Mouse (Mus musculus) embryo, embryonic 10.5 days (tissue): ENCODE results near the gene Spop.

ENCODE experiments used
- DNase-seq: peaks from one replicate; pipeline ENCODE4 v3.0.0-alpha.2; 2015; ENCODE audit warnings: low spot score

The Spop gene

DNA sequence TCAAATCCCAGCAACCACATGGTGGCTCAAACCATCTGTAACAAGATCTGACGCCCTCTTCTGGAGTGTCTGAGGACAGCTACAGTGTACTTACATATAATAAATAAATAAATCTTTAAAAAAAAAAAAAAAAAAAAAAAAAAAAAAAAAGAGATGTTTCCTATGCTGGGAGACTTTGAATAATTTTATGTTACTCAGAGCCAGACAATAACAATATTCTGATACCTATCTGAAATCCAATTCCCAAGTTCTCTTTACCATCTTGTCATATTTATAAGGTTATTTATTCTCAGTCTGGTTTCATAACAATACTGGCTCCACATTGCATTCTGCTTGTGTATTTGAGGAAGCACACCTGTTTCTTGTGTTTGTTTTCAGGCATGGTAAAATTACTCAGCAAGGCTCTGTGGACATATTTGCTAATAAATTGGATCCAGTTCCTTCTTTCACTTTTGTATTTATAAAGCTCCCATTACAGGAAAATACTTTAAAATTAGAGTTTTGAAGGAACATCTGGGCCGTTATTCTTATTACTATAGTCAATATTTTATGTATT, 7.1 kb downstream of the Spop start:
- DNase-seq, result no peak

DNA sequence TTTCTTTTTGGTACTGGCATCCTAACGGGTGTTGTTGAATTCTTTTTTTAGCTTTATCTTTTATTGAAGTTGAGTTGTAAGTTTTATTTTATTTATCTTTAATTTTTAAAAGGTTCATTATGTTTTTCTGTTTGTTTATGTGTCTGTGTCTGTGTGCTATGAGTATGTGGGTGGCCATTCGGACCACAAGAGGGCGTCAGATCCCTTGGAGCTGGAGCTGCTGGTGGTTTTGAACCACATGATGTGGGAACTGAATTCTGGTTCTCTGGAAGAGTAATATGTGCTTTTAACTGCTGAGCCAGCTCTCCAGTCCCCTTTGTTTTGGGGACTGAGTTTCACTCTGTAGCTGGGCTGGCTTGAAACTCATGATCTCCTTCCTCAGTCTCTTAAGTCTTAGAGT, 9.6 kb downstream of the Spop start:
- no peak for DNase-seq

DNA sequence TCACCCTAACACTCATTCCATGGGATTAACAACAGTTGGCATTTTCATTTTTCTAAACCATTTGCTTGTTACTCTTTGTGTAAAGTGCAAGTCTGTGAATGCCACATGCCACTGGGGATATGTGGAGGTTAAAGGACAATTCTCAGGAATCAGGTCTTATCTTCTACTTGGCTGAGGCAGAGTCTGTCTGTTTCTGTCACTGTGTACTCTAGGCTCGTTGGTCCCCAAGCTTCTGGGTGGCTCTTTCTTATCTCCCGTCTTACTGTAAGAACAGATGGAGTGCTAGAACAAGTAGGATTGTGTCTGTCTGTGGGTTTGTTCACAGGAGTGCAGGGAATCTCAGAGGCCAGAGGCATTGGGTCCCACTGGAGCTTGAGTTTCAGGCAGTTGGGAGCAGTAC, 17.5 kb downstream of the Spop start:
- no peak for DNase-seq

GRCm38 (mm10) chr11:95432194-95432593, 18.3 kb downstream of the Spop start:
- peak; percentile 51 for DNase-seq

DNA sequence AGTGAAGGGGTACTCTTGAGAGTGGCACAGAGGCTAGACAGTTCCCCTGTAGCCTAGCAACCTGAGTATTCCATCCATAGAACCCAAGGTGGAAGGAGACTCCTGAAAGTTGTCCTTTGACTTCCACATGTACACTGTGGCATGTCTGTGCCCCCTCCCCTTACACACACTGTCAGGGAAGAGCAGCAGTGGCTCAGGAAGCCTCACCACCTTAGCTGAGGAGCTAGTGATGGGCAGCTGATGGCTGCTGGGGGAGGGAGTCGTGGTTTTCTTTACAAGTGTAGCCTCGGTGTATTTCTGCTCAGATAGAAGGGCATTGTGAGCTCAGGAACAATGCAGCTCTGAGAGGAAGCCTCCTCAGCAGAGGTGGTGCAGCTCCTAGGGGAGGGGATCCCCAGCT, 31.5 kb downstream of the Spop start:
- DNase-seq, result no peak

DNA sequence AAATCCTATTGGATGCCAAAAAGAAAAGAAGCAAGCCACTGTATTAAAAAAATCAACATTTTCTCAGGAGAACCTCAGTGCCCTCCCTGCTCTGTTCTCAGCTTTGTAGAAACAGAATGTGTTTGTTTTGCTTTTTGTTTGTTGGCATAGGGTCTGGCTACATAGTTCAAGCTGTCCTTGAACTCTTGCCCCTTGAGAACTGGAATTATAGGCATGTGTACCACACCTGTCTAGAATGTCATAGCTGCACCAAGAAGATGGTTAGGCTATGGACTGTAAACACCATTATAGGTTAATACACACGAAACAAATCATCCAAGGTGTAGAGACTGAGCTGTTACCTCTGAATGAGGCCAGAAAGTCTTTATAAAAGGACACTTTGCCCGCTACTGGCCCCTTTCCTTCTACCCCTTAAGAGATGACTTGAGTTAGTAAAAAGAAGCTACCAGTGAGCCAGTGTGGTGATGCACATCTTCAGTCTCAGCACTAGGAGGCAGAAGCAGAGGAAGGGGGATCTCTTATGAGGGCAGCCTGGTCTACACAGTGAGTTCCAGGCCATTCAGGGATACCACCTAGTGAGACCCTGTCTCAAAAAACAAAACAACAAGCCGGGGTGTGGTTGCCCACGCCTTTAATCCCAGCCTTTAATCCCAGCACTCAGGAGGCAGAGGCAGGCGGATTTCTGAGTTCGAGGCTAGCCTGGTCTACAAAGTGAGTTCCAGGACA, 32.9 kb downstream of the Spop start:
- DNase-seq, result no peak

- no peak for DNase-seq
Observed at GRCm38 (mm10) chr11:95448346-95448745, 34.5 kb downstream of the Spop start.

DNA sequence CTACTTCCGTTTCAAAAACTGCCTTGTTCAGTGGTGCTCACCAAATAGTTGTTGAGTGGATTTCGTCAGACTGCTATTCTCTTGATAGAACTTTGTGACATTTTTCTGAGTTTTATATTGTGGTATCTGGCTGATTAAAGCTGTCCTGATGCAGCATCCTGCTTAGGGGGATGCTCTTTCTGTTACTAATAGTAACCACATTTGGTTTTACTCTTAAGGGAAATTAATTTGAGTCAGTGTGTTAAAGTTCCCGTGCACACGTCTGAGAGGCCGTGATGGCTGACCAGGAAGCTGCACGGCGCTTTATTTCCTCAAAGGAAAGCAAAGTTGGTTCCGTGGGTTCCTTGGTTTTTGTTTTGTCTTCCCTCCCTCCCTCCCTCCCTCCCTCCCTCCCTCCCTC, 41.5 kb downstream of the Spop start:
- DNase-seq, result no peak

DNA sequence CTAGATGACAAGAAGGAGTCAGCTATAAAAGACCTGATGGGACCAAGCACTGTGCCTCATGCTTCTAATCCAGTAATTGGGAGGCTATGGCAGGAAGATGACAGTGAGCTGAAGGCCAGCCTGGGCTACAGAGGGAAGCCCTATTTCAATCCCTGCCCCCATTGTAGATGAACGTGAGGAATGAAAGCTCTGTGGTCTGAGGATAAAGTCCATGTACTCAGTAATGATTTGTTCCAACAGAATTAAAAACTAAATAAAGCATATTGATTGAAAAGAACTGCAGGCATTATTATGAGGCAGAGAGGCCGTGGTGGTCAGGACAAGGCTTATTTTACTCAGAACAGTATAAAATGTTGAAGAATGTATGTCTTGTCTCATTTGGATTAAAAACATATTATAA, 47.0 kb downstream of the Spop start:
- DNase-seq, result no peak

DNA sequence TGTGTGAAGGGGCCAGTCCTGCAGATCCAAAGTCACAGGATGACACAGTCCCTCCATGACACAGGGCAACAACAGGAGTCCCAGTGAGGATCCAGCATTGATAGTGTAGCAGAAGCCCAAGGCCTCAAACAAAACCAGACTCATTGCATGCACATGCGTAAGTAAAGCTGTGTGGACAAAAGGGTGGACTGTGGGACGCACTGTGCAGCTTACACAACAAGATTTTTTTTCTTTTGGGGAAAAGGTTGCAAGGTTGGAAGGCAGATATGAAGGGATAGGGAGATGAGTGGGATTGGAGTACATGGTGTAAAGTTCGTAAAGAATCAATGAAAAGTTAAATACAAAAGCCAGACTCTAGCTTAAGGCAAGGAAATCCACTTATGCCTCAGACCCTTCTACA, 48.3 kb downstream of the Spop start:
- no peak for DNase-seq

- DNase-seq, result no peak
Observed at GRCm38 (mm10) chr11:95467731-95468130, 53.9 kb downstream of the Spop start.

DNA sequence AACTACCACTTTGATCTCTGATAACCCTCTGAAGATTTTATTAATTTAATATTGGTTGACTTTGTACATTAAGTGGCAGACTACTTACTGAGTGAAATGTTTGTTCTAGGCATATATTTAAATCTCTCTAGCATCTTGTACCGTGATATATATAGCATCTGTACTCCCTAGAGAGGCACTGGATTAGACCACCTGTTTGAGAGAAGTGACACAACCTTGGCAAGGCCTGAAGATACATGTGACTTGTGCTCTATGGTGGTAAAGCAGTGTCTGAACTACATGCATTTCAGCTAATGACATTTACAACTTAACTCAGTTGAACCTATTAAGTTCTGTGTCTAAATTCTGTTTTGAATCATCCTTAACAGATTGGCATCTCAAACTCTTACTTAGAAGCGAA, 59.1 kb downstream of the Spop start:
- no peak for DNase-seq

- DNase-seq, result no peak
Observed at GRCm38 (mm10) chr11:95473456-95473855, 59.6 kb downstream of the Spop start.

GRCm38 (mm10) chr11:95476323-95476722, 62.4 kb downstream of the Spop start:
- no peak for DNase-seq

- DNase-seq, result no peak
Observed at GRCm38 (mm10) chr11:95479458-95479857, 65.6 kb downstream of the Spop start.

GRCm38 (mm10) chr11:95480662-95481061, 66.8 kb downstream of the Spop start:
- DNase-seq, result no peak

GRCm38 (mm10) chr11:95485634-95486033, 71.8 kb downstream of the Spop start:
- DNase-seq, result no peak

DNA sequence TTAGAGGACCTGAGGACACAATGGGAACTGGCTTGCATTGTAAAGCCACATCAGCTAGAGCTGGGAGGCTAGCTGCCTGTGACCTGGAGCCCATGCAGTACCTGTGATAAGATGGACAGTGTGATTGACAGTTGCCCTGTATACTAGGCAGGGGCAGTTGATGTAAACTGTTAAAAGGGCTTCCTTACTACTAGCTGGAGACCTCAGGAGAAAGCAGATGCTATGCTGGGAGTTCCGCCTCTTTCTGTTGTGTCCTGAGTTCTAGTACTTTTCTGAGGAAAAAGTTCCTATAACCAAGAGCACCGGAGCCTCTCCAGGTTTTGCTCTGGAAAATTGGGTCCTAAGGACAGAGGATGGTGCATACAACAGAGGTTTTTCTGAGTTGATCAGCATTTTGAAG, 73.4 kb downstream of the Spop start:
- DNase-seq, result no peak

- DNase-seq, result no peak
Observed at GRCm38 (mm10) chr11:95490104-95490503, 76.2 kb downstream of the Spop start.

- DNase-seq, result no peak
Observed at GRCm38 (mm10) chr11:95492256-95492655, 78.4 kb downstream of the Spop start.

GRCm38 (mm10) chr11:95493010-95493409, 79.1 kb downstream of the Spop start:
- no peak for DNase-seq

GRCm38 (mm10) chr11:95493950-95494349, 80.1 kb downstream of the Spop start:
- no peak for DNase-seq

DNA sequence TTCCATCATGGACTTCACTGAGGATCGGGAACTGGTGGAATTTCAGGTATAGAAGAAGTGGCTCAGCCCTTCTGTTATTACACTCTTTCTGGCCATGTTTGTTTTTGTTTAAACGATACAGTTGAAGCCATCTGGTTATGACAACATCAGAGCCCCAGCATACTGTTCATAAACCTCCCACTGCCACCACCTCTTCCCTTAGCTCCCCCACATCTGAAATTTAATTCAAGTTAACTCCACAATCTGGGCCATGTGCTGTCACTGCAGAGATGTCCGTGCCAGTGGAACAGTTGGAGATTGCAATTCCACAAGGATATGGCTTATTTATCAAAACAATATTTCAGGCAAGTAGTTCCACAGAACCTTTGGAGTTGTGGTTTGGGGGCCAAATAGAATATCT, 80.5 kb downstream of the Spop start:
- DNase-seq, result no peak

GRCm38 (mm10) chr11:95495883-95496282, 82.0 kb downstream of the Spop start:
- DNase-seq, result no peak
